Mouse (Mus musculus): ENCODE data around the gene Rps19. TPM values are rescaled to one million over a fixed set of nuclear protein-coding genes. Genes with fewer than 3 reads are reported as not detected.
"Not testable (repeated sequence)": the region's sequence is repeated elsewhere in the genome, so short reads cannot be mapped to it uniquely, and the experiment has no call there.

Rps19 gene
- 1,000 to 10,000 TPM in 1 of 2 experiments, 100 to 1,000 TPM in 1; 964 to 1,011 TPM for total RNA-seq (2021)
- long read RNA-seq, experiment 1, transcript Rps19-203 (6 exons, 774 nt) = major isoform, 343 of 427 reads
- long read RNA-seq, experiment 1, transcript Rps19-208 (2 exons, 286 nt) = minor isoform, 10 of 427 reads
- long read RNA-seq, experiment 1, transcript Rps19-202 (6 exons, 633 nt) = minor isoform, 38 of 427 reads
- long read RNA-seq, experiment 1, partial matches to known transcripts = 8 of 427 reads
- long read RNA-seq, experiment 1, other reads (novel, unspliced or antisense) = 23 of 427 reads
- long read RNA-seq, experiment 2, transcript Rps19-203 (6 exons, 774 nt) = major isoform, 191 of 260 reads
- long read RNA-seq, experiment 2, transcript Rps19-208 (2 exons, 286 nt) = minor isoform, 7 of 260 reads
- long read RNA-seq, experiment 2, transcript Rps19-202 (6 exons, 633 nt) = minor isoform, 35 of 260 reads
- long read RNA-seq, experiment 2, partial matches to known transcripts = 6 of 260 reads
- long read RNA-seq, experiment 2, other reads (novel, unspliced or antisense) = 14 of 260 reads

DNA sequence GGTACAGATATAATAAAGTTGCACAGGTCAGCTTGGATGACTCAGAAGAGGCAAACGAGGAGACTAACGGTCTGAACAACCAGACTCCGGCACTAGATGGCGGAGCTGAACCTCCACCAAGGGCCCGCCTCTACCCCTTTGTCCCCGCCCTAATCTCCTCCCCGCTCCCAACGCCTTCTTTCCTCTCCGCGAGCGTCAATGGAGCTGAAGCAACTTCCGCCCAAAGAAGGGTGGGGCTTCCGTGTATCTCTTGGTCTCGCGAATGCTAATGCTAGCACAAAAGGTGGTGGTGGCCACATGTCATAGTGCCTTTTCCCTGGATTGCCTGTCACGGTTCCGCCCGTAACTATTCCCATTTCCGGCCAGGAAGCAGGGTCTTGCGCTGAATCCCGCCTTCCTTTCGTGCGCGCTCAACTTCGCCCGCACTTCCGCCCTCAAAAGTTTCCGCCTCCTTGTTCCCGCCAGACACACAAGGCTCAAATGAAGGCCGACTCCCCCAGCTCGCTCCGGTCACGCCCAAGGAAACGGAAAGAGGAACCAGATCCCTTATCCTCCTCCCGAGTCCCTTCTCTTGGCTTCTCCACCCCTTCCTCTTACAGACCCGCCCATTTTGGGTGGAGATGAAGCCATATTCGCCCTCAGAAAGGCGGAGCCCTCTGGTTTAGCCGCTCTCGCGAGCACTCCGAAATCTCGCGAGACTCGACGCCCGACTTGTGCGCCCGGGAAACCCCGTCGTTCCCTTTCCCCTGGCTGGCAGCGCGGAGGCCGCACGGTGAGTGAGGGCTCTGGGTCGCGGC is at the start of gene Rps19:
Rps19 (plus strand) TSS at position 476 of the 797 bp plus-strand sequence.
- peak; percentile 98 to 99 for DNase-seq

DNA sequence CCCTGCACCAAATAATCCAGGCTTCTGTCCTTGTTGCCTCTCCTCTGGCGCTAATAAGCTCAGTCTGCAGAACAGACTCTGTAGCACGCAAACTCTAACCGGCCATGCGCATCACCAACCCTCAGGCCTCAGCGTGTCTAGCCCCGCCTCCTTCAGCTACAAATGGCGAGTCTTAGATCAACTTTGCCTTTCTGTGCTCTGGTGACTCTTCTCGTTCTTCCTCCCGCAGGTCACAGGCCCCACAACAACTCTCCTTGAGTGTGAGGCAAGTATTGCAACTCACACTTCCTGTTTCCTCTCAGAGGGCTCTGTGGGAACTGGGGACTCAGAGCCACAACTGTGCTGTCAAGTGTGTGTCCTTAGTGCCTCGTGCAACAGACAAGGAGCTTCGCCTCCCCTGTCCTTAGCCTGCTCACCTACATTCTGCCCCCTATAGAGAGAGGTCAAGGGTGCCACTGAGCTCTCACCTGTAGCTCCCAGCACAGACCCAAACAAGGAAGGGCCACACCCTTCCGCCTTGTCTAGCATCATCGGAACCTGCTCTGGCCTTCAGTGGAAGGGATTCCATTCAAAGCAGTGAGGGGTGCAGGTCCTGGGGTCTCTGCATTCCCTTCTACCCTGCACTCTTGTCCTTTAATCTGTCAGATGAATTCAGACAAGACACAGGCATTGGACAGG is 45.3 kb upstream of the Rps19 start:
- not testable (repeated sequence) for DNase-seq

DNA sequence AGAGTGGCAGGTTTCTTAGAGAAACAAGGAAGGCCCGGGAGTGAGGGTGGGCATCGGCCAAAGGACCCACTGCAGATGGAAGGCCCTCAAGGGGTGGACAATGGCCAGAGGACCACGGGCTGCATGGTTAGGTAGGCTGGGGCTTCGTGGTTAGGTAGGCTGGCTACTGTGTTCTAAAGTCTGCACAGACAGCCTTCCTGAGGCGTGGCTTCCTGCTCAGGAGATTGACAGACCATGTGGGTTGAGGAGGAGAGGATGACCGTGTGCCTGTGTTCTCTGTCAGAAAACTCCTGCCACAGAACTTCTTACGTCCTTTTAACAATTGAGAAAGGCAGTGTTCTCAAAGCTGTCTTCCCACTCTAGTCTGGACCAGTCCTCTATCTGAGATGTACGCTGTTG is 44.8 kb upstream of the Rps19 start:
- DNase-seq = no peak

DNA sequence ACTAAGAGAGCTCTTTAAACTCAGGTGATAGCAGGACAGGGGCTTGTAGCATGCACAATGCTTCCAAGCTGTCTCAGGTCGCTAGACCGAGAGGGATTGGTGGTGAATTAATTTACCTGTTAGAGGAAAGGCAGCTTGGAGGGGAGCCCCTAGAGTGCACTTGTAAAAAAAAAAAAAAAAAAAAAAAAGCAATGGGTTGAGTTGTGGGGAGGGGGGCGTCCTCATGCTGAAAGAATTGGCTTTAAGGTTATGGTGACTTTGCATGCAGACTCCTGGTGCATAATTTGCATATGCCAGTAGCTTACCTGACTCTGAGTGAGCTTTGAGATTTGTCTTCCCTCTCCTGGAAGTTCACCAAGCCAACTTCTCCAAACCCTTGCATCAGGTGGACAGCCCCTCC is 43.8 kb upstream of the Rps19 start:
- DNase-seq = no peak

DNA sequence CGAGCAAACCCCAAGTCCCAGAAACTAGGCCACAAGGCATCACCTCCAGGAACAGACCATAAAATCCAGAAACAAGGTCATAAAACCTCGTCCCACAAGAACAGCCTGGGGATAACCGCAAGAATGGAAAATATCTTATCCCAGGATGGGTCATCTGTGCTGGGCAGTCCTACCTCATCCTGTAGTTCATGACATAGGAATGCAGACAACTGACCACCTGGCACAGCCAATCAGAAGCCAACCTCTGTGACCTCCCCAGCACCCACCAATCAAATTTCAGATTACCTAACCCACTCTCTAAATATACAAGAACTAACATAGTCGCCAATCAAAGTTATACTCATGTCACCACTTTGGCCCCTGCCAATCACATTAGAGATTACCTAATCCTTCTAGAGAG is 43.2 kb upstream of the Rps19 start:
- no peak for DNase-seq

DNA sequence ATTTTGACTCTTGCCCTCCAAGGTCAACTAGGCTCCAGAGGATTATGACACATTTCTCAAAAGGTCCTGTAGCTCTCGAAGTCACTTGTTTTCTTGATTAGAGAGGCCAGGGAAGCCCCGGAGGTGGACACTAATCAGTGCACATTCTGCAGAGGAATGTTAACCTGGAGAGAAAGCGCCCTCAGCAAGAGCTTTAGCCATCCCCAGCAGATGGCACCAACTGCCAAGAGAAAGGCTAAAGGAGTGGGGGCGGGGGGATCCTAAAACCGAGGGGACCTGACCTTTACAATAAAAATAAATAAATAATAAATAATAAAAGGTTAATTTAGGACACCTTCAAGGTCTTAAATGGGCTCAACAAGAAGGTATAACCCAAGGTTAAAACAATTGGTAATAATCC is 40.0 kb upstream of the Rps19 start:
- DNase-seq = peak; percentile 15 to 34

DNA sequence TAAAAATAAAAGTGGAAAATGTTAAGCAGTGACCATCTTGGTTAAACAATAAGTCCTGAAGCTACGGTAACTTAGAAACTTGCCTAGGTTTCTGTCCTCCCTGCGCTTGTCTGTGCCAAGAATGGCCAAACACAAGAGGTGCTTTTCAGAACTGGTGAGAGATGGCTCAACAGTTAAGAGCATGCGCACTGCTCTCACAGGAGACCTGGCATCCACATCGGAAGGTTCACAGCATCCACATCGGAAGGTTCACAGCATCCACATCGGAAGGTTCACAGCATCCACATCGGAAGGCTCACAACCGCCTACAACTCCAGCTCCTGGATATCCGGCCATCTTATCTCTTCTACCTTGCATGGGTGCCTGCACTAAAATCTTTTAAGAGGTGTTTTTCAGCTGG is 39.0 kb upstream of the Rps19 start:
- no peak for DNase-seq

DNA sequence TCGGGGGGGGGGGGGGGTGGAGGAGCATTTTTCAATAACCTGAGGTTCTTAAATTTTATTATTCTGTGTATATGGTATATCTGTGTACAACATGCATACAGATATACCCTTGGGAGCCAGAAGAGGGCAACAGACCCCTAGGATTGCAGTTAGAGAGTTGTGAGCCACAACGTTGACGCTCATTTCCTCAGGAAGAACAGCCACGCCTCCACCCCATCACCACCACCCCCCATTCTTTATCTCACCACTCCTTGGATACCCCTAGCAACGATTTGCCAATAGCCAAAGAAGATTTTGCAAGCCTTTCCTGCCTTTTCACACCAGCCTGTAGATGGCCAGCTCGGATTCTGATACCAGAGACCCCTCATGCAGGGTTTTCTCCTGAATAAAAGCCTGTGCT is 38.5 kb upstream of the Rps19 start:
- no peak for DNase-seq

DNA sequence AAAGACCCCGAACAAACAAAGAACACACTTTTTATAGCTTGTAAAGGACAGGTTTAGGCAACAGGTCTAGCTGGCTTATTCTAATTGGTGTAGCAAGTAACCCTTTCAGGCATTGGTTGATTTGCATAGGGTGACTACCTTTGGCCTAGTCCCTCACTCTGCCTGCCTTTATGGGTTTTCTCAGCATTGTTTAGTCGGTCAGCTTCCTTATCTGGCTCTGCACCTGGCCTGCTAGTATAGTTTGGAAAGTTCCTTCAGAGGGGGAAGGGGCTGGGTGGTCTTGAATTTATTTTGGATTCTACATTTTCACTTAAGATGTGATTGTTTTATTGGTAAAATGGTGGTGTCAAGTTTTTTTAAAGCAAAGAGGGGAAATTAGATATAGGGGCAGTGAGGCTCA is 37.6 kb upstream of the Rps19 start:
- DNase-seq = not testable (repeated sequence)

DNA sequence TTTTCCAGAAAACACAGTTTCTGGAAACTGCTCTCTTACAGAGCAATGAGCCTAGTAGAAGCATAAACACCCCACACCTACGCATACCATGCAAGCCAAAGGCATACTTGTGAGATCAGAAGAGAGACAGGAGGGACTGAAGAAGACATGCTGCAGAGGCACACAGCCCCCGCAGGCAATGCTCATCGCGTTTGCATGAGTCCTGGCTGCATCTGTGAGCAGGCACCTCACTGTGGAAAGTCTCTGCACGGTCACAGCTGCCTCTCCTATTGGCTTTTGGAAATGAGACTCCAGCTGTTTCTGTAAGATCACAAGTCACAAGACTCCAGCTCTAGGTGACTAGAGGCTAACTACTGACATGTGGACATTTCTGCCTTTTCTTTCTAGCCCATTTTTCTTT is 34.0 kb upstream of the Rps19 start:
- DNase-seq = no peak

DNA sequence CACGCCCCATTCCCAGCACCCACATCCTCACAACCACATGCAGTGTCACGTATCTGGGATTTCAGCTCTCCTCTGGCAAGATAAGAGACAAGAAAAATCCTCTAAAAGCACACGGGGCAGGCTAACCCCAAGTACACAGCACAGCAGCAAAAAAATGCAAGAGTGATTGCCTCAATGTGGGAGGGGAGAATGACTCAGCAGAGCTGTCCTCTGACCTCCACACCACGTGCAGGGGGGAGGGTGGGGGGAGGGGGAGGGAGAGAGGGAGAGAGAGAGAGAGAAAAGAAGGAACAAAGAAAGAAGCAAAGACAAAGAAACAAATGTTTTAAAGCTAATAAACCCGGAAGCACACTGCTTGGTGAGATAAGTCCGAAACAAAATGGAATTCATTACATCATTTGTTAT is 33.3 kb upstream of the Rps19 start:
- DNase-seq = peak; percentile 62 to 67

DNA sequence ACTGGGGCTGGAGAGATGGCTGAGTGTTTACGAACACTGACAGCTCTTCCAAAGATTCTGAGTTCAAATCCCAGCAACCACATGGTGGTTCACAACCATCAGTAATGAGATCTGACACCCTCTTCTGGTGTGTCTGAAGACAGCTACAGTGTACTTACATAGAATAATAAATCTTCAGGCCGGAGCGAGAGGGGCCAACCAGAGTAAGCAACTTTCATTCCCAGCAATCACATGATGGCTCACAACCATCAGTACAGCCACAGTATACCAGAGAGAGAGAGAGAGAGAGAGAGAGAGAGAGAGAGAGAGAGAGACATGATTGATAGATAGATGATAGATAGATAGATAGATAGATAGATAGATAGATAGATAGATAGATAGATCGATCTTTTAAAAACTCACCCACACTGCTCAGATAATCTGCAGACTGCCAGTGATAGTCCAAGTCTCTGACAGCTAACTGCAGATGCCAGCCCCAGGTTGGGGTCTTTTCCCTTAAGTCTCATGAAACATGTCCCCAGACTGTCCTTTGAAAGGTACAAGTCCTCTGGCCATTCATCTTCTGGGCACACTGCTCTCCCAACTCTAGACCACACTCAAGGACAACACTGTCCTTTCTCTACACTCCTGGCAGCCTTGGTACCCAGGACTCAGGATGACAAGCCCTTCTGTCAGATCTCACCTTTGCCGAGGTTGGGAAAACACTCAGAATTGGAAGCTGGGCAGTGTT is 32.4 kb upstream of the Rps19 start:
- no peak for DNase-seq

DNA sequence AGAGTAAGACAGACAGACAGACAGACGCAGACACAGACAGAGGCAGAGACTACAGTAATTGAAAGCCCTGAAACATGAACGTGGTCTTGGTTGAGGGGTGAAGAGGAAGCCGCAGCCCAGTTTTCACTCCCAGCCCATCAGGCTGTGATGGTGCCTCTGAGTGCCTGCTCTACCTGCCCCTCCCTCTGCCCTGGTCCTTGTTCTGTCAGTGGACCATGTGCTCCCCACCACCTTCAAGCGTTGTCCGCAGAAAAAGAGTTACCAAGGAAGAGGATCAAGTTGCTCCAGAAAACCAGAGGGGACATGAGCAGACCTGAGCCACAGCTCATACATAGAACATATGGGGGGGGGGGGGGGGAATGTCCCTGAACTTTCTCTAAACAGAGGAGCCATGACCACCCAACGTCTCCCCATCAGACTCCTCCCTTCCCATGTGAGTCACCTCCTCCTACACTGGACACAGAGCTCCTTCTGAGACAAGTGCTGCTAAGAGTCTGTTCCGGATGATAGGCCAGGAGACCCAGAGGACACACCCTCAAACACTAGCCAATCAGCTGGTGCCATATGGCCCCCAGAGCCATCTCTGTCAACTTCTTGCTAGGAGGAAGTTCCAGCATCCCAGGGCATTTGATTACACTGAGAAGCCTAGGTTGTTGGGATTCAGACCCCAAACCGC is 31.5 kb upstream of the Rps19 start:
- no peak for DNase-seq

DNA sequence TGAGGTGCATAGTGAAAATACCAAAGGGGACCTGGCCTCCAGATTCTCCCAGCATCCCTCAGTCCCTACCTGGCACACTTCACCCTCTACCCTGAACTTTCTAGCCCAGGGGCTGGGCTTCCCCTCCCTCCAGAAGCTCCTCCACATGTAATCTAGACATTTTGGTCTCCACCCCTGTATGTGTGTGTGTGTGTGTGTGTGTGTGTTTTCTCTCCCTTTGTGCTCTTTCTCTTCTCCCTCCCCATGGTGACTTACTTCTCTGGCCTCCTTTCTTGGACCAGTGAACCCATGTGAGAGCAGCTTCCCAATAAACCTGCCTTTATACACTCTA is 31.0 kb upstream of the Rps19 start:
- DNase-seq = no peak

DNA sequence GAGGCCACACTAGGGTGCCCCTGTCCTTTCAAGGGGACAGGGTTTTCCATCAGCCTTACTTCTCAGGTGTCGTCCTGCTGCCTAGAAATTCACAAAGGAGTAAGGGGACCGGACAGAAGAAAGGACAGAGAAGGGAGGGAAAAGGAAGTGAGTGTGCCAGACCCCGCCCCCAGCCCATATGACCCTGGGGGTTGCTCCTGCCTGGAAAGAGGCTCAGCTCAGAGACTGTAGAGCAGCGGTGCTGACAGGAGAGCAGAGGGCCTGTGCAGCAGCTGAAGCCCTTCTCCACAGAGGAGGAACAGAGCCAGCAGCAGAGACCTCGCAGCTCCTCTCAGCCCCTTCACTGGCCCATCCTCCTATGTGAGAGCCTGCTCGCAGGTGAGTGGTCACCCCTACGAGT is 30.5 kb upstream of the Rps19 start:
- no peak for DNase-seq

DNA sequence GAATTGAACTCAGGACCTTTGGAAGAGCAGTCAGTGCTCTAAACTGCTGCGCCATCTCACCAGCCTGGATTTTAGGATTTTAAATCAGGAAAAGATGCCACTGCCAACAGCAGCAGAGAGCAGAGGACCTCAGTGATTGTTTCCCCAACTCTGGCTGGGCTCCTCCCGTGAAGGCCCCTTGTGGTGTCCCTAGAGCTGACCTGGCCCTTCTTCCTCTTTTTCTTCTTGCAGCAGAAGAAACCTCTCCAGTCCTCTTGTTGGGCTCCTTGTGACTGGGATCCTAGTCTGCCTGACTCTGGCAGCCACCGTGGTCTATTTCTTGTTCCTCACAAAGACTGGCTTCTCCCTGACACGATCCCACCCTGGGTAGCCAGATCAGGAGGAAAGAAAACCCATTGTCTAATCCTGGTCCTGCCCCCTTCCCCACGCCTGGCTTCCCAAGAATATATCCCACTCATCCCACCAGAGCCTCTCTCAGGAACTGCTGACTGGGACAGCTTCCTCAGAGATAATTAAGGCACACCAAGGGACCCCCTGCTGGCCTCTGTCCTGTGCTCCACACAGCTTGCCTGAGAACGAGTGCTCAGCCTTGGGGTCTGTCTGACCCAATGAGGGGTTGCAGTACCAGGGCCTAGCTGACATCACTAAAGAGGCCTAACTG is 27.6 kb upstream of the Rps19 start:
- DNase-seq = no peak

DNA sequence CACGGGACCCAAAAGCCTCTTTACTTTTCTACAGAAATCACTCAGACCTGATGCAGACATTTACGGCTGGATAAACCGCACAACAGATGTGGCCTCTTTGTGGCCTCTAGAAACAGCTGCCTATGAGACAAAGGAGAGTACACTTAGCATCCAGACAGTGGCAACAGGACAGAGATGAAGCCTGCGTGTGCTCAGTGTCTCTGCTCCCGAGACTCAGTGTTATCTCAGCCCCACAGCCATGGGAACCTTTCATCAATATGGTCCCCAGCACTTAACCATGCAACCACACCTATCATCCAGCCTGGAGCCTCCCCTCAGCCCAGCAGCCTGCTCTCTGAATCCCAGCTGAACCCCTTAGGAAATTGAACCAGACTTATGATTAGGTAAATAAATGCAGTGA is 24.9 kb upstream of the Rps19 start:
- DNase-seq = no peak

DNA sequence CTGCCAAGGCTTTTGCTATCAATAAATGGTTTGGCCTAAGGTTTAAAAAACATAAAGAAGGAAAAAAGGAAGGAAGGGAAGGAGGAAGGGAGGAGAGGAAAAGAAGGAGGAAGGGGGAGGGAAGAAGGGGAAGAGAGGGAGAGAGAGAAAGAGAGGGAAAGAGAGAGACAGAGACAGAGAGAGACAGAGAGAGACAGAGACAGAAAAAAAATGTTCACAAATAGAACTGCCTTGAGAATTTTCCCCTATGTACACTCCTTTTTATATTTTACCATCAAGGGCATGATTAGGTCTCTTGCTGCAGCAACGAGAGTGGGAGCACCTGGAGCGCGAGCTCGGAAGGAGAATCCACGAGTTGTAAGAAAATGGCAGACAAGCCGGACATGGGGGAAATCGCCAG is 22.3 kb upstream of the Rps19 start, which contains the start of gene Gm9844:
Gm9844 (plus strand) TSS at position 301 of the 400 bp plus-strand sequence.
- no peak for DNase-seq

DNA sequence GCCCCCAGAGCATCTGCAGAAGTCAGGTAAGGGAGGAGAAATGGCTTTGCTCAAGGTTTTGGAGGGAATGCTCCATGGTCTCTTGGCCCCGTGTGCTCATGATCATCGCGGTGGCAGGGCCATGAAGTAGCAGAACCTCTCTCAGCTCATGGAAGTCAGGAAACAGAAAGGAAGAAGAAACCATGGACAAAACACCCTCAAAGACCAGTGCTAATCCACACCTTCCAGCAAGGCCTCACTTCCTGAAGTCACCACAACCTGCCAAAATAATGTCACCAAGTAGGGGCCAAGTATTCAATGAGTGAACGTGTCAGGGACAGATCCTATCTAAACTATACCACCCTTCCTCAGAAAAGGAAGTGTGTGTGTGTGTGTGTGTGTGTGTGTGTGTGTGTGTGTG is 21.3 kb upstream of the Rps19 start:
- DNase-seq = no peak

DNA sequence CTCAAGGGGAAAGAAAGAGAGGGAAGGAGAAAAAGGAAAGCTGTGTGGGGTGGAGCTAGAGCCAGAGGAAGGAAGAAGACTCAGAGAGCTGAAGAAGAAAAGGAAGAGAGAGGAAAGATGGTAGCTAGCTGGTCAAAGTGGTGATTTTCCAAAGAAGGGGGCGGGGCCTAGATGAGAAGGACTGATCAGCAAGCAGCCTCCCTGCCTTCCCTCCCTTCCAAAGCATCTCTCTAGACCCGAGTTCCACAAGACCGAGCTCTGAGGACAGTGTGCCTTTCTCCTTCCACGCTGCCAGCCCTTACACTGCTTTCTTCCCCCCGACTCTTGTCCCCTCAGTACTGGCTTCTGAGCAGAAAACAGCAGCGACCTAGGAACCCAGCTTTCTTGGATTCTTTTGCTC is 20.0 kb upstream of the Rps19 start:
- no peak for DNase-seq

DNA sequence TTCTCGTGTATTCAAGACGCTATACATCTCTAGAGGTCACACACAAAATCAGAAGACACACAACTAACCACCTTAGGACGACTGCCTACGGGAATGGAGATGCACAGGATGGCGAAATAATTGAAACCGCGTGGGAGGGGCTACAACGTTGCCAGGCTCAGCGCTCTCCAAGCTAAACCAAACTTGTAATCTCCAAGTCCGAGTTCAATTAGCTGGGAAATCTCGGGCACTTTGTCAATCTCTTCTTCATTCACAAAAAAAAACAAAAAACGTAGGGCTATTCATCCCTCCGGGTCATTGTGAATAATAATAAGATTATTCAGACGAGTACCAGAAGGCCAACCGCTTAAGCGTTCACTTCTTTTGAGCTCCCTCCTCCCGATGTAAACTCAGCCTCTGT is 15.1 kb upstream of the Rps19 start:
- DNase-seq = no peak
